Mouse (Mus musculus) neural tube, embryonic 12.5 days (tissue): ENCODE measurements at regions not wholly inside any gene's neighbourhood (a gene's known extent, or its start where the extent isn't known, plus 50 kb on each side); places are given as distances from the start of the nearest gene placed in this dataset.

Source experiments
- ATAC-seq: fragments of 200-750 bp; cut with Nextera tagmentation; 2 replicates; pipeline ENCODE4 v1.8.0; 2017; ENCODE audit warnings: low read depth, mild to moderate bottlenecking, moderate TSS enrichment, moderate library complexity; ENCODE audit not compliant: low FRiP score
- H3K27ac ChIP-seq: fragments of 300-500 bp; sonication (generic); 2 replicates; pipeline ENCODE4 v1.5.1; 2016
- H3K27me3 ChIP-seq: fragments of 300-500 bp; sonication (generic); replicated peaks from 2 replicates; pipeline ENCODE4 v1.6.1; 2016; ENCODE audit warnings: mild to moderate bottlenecking
- H3K36me3 ChIP-seq: fragments of 300-500 bp; sonication (generic); 2 replicates; pipeline ENCODE4 v1.6.1; 2016; ENCODE audit warnings: mild to moderate bottlenecking
- H3K4me1 ChIP-seq: fragments of 300-500 bp; sonication (generic); 2 replicates; pipeline ENCODE4 v1.6.1; 2016
- H3K4me2 ChIP-seq: fragments of 300-500 bp; sonication (generic); replicated peaks from 2 replicates; pipeline ENCODE4 v1.6.1; 2016; ENCODE audit warnings: mild to moderate bottlenecking
- H3K4me3 ChIP-seq: fragments of 300-500 bp; sonication (generic); 2 replicates; pipeline ENCODE4 v1.5.1; 2016
- H3K9ac ChIP-seq: fragments of 300-500 bp; sonication (generic); 2 replicates; pipeline ENCODE4 v1.6.1; 2016; ENCODE audit warnings: mild to moderate bottlenecking
- H3K9me3 ChIP-seq: fragments of 300-500 bp; sonication (generic); 2 replicates; pipeline ENCODE4 v1.6.1; 2016; ENCODE audit warnings: mild to moderate bottlenecking
- WGBS: fragments of 180-500 bp; shearing (Covaris S2); methylation state at CpG from one replicate; pipeline ENCODE4 v1.1.7; 2016; 5-methylcytosine and 5-hydroxymethylcytosine counted together

- Histone ChIP-seq H3K27me3 (no peaks in the 10 kb centered on the region), H3K27ac (no peak overlapping the region), H3K9me3 (no peaks in the 10 kb centered on the region), H3K9ac (no peak overlapping the region), H3K4me3 (no peak overlapping the region), H3K36me3 (no peaks in the 10 kb centered on the region), H3K4me1 (no peaks in the 10 kb centered on the region), H3K4me2 (no peak overlapping the region)
- ATAC-seq = no peak
- WGBS = 93% methylated on average over 3 of the region's 3 CpGs
Measured at GRCm38 (mm10) chr2:48558641-48559040, 255.3 kb upstream of the Acvr2a start.

- Histone ChIP-seq H3K27me3 (no peaks in the 10 kb centered on the region), H3K9ac (no peak overlapping the region), H3K27ac (no peak overlapping the region), H3K36me3 (no peaks in the 10 kb centered on the region), H3K4me3 (no peak overlapping the region), H3K4me1 (no peaks in the 10 kb centered on the region), H3K4me2 (no peak overlapping the region), H3K9me3 (no peaks in the 10 kb centered on the region)
- ATAC-seq = no peak
- WGBS = 80% methylated on average over 3 of the region's 3 CpGs
Measured at GRCm38 (mm10) chr2:48563636-48564035, 250.3 kb upstream of the Acvr2a start.

GRCm38 (mm10) chr2:48564170-48564569 lies 249.7 kb upstream of the Acvr2a start:
- no peaks in the 10 kb centered on the region for H3K36me3 ChIP-seq
- H3K27ac ChIP-seq = no peak overlapping the region
- no peak for ATAC-seq
- no peaks in the 10 kb centered on the region for H3K9me3 ChIP-seq
- H3K4me2 ChIP-seq = no peak overlapping the region
- no peaks in the 10 kb centered on the region for H3K27me3 ChIP-seq
- H3K9ac ChIP-seq = no peak overlapping the region
- 92% methylated on average over 4 of the region's 4 CpGs for WGBS
- no peaks in the 10 kb centered on the region for H3K4me1 ChIP-seq
- H3K4me3 ChIP-seq = no peak overlapping the region

- H3K27me3 ChIP-seq = no peaks in the 10 kb centered on the region
- no peaks in the 10 kb centered on the region for H3K36me3 ChIP-seq
- no peak overlapping the region for H3K27ac ChIP-seq
- ATAC-seq = no peak
- H3K4me2 ChIP-seq = no peak overlapping the region
- no peak overlapping the region for H3K4me3 ChIP-seq
- H3K4me1 ChIP-seq = no peaks in the 10 kb centered on the region
- H3K9me3 ChIP-seq = no peaks in the 10 kb centered on the region
- WGBS = 66% methylated on average over 6 of the region's 6 CpGs
- H3K9ac ChIP-seq = no peak overlapping the region
Measured at GRCm38 (mm10) chr2:48567871-48568270, 246.0 kb upstream of the Acvr2a start.

GRCm38 (mm10) chr2:48586162-48586830 lies 227.6 kb upstream of the Acvr2a start:
- Histone ChIP-seq H3K4me1 (no peaks in the 10 kb centered on the region), H3K4me2 (no peak overlapping the region), H3K9me3 (no peaks in the 10 kb centered on the region), H3K9ac (no peak overlapping the region), H3K27ac (no peak overlapping the region), H3K4me3 (no peak overlapping the region), H3K36me3 (no peaks in the 10 kb centered on the region), H3K27me3 (no peaks in the 10 kb centered on the region)
- WGBS = 69% methylated on average over 7 of the region's 7 CpGs
- ATAC-seq = no peak

- Histone ChIP-seq H3K9ac (no peak overlapping the region), H3K27me3 (no peaks in the 10 kb centered on the region), H3K4me2 (no peak overlapping the region), H3K4me3 (no peak overlapping the region), H3K27ac (no peak overlapping the region), H3K4me1 (no peaks in the 10 kb centered on the region), H3K36me3 (no peaks in the 10 kb centered on the region), H3K9me3 (no peaks in the 10 kb centered on the region)
- 64% methylated on average over 4 of the region's 4 CpGs for WGBS
- no peak for ATAC-seq
Measured at GRCm38 (mm10) chr2:48586831-48587169, 227.1 kb upstream of the Acvr2a start.

- H3K27me3 ChIP-seq = no peaks in the 10 kb centered on the region
Measured at GRCm38 (mm10) chr2:48589709-48590108, 224.2 kb upstream of the Acvr2a start.

GRCm38 (mm10) chr2:48597793-48598583 lies 215.9 kb upstream of the Acvr2a start:
- Histone ChIP-seq H3K36me3 (no peaks in the 10 kb centered on the region), H3K4me2 (no peak overlapping the region), H3K27me3 (no peaks in the 10 kb centered on the region), H3K4me1 (no peaks in the 10 kb centered on the region), H3K27ac (no peak overlapping the region), H3K4me3 (no peak overlapping the region), H3K9ac (no peak overlapping the region), H3K9me3 (no peaks in the 10 kb centered on the region)
- ATAC-seq = no peak
- WGBS = 26% methylated on average over 5 of the region's 5 CpGs

More at GRCm38 (mm10) chr2:48589709-48590108, 224.2 kb upstream of the Acvr2a start:
- no peak overlapping the region for H3K27ac ChIP-seq
- H3K36me3 ChIP-seq = no peaks in the 10 kb centered on the region
- no peak for ATAC-seq
- no peak overlapping the region for H3K4me2 ChIP-seq
- no peaks in the 10 kb centered on the region for H3K4me1 ChIP-seq
- no peak overlapping the region for H3K9ac ChIP-seq
- no peaks in the 10 kb centered on the region for H3K9me3 ChIP-seq
- H3K4me3 ChIP-seq = no peak overlapping the region

- H3K27me3 ChIP-seq = no peaks in the 10 kb centered on the region
- H3K4me3 ChIP-seq = no peak overlapping the region
- H3K9ac ChIP-seq = no peak overlapping the region
- ATAC-seq = no peak
- no peaks in the 10 kb centered on the region for H3K9me3 ChIP-seq
- WGBS = 75% methylated on average over 5 of the region's 5 CpGs
- H3K27ac ChIP-seq = no peak overlapping the region
- no peaks in the 10 kb centered on the region for H3K4me1 ChIP-seq
- H3K4me2 ChIP-seq = no peak overlapping the region
- H3K36me3 ChIP-seq = no peaks in the 10 kb centered on the region
Measured at GRCm38 (mm10) chr2:48599367-48599766, 214.5 kb upstream of the Acvr2a start.

- Histone ChIP-seq H3K9me3 (no peaks in the 10 kb centered on the region), H3K27me3 (no peaks in the 10 kb centered on the region), H3K4me3 (no peak overlapping the region), H3K36me3 (no peaks in the 10 kb centered on the region), H3K4me2 (no peak overlapping the region), H3K9ac (no peak overlapping the region), H3K27ac (no peak overlapping the region), H3K4me1 (no peaks in the 10 kb centered on the region)
- WGBS = 29% methylated on average over 8 of the region's 8 CpGs
- no peak for ATAC-seq
Measured at GRCm38 (mm10) chr2:48601855-48602254, 212.1 kb upstream of the Acvr2a start.

- H3K36me3 ChIP-seq = no peaks in the 10 kb centered on the region
- H3K27me3 ChIP-seq = no peaks in the 10 kb centered on the region
- 92% methylated on average over 3 of the region's 3 CpGs for WGBS
- no peak for ATAC-seq
- no peaks in the 10 kb centered on the region for H3K9me3 ChIP-seq
- no peak overlapping the region for H3K9ac ChIP-seq
- no peak overlapping the region for H3K27ac ChIP-seq
- H3K4me1 ChIP-seq = no peaks in the 10 kb centered on the region
- H3K4me2 ChIP-seq = no peak overlapping the region
- no peak overlapping the region for H3K4me3 ChIP-seq
Measured at GRCm38 (mm10) chr2:48609466-48609865, 204.4 kb upstream of the Acvr2a start.

- Histone ChIP-seq H3K4me3 (no peak overlapping the region), H3K27me3 (no peaks in the 10 kb centered on the region), H3K9ac (no peak overlapping the region), H3K36me3 (no peaks in the 10 kb centered on the region), H3K4me2 (no peak overlapping the region), H3K4me1 (no peaks in the 10 kb centered on the region), H3K27ac (no peak overlapping the region), H3K9me3 (no peaks in the 10 kb centered on the region)
- 73% methylated on average over 3 of the region's 3 CpGs for WGBS
- ATAC-seq = no peak
Measured at GRCm38 (mm10) chr2:48612251-48612650, 201.7 kb upstream of the Acvr2a start.
